Mouse (Mus musculus) olfactory bulb, adult 2 months (tissue): ENCODE data around the gene Ms4a4c.
"Not testable (repeated sequence)": the region's sequence is repeated elsewhere in the genome, so short reads cannot be mapped to it uniquely, and the experiment has no call there.

ENCODE experiments used
- CTCF ChIP-seq: fragments of 200-500 bp; IDR thresholded peaks from 2 replicates; pipeline ENCODE4 v1.5.1; 2012; ENCODE audit warnings: low read depth, mild to moderate bottlenecking, low read length, moderate library complexity; ENCODE audit not compliant: insufficient read depth
- POLR2A ChIP-seq: fragments of 200-500 bp; IDR thresholded peaks from 2 replicates; pipeline ENCODE4 v1.6.1; 2012; ENCODE audit warnings: mild to moderate bottlenecking, low read depth, low read length, moderate library complexity; ENCODE audit not compliant: insufficient read depth

DNA sequence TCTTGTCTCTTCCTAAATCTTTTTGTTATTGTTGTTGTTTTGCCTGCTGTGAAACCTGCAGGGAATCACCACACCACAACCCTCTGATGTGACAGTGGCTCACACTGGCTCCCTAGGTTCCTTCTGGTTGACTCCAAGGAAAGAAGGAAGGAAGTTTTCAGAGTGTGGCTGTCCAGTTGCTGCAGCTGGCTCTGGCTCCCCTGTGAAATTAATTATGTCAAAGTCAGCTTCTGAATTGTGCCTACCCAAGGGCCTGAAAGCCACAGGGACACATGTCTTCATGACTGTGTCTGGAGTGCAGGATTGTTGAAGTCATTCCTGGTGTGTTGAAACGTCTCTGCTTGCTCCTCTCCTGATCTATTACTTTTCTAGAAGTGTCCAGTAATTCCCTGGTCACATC is 63.8 kb downstream of the Ms4a4c start:
- TF ChIP-seq CTCF, POLR2A: not testable (repeated sequence)
